Mouse (Mus musculus): ENCODE results near the gene Krtap4-1. TPM values are rescaled to one million over a fixed set of nuclear protein-coding genes. Genes with fewer than 3 reads are reported as not detected.
"Not testable (repeated sequence)": the region's sequence is repeated elsewhere in the genome, so short reads cannot be mapped to it uniquely, and the experiment has no call there.

Krtap4-1 gene
- polyA plus RNA-seq (2014; fragmentation: Nextera tagmentation; extraction: Ambion mirVana) = not detected in 2 replicates

GRCm38 (mm10) chr11:99628138-99628537 is at the start of gene Krtap4-1:
TSS of gene Krtap4-1 (minus strand) at chr11:99628238.
- H3K9me3 ChIP-seq (ENCODE audit: control insufficient read depth, low read length) = no peaks in the 10 kb centered on the region
- H3K4me1 ChIP-seq (replicated peaks; ENCODE audit: control insufficient read depth, insufficient read depth, low read length) = no peaks in the 10 kb centered on the region
- no peak within 1 kb of the TSS for H3K4me2 ChIP-seq
- H3K27ac ChIP-seq (ENCODE audit: low read depth, low read length) = no peak within 1 kb of the TSS
- no peak for ATAC-seq (replicated peaks; ENCODE audit: low FRiP score)
- 76% methylated on average over 4 of the region's 4 CpGs for WGBS
- no peaks in the 10 kb centered on the region for H3K36me3 ChIP-seq (ENCODE audit: control insufficient read depth, insufficient read depth, low read length)
- H3K27me3 ChIP-seq (replicated peaks; ENCODE audit: control insufficient read depth, insufficient read depth, low read length) = no peaks in the 10 kb centered on the region
- no peak for DNase-seq (ENCODE audit: low spot score)
- H3K4me3 ChIP-seq (ENCODE audit: low read depth, low read length) = no peak within 1 kb of the TSS
- H3K9ac ChIP-seq (ENCODE audit: low read depth, low read length) = no peak within 1 kb of the TSS

- Histone ChIP-seq H3K9me3 (ENCODE audit: control insufficient read depth, low read length) (no peaks in the 10 kb centered on the region), H3K27me3 (replicated peaks; ENCODE audit: control insufficient read depth, insufficient read depth, low read length) (no peaks in the 10 kb centered on the region)
- no peak for ATAC-seq (replicated peaks; ENCODE audit: low FRiP score)
These were observed 37.8 kb upstream of the Krtap4-1 start, which contains the start of gene Krtap4-6 for GRCm38 (mm10) chr11:99665860-99666259. TSS of gene Krtap4-6 (minus strand) at chr11:99665960.

GRCm38 (mm10) chr11:99662802-99663201 is 34.8 kb upstream of the Krtap4-1 start:
- H3K9me3 ChIP-seq (ENCODE audit: control insufficient read depth, low read length) = no peaks in the 10 kb centered on the region

More at GRCm38 (mm10) chr11:99665860-99666259, 37.8 kb upstream of the Krtap4-1 start, which contains the start of gene Krtap4-6:
- H3K4me2 ChIP-seq = no peak within 1 kb of the TSS
- H3K36me3 ChIP-seq (ENCODE audit: control insufficient read depth, insufficient read depth, low read length) = no peaks in the 10 kb centered on the region
- no peak within 1 kb of the TSS for H3K4me3 ChIP-seq (ENCODE audit: low read depth, low read length)
- H3K9ac ChIP-seq (ENCODE audit: low read depth, low read length) = no peak within 1 kb of the TSS
- no peaks in the 10 kb centered on the region for H3K4me1 ChIP-seq (replicated peaks; ENCODE audit: control insufficient read depth, insufficient read depth, low read length)
- DNase-seq (ENCODE audit: low spot score) = no peak
- H3K27ac ChIP-seq (ENCODE audit: low read depth, low read length) = no peak within 1 kb of the TSS

GRCm38 (mm10) chr11:99659256-99659655 is 31.2 kb upstream of the Krtap4-1 start:
- no peaks in the 10 kb centered on the region for H3K27me3 ChIP-seq (replicated peaks; ENCODE audit: control insufficient read depth, insufficient read depth, low read length)
- H3K4me3 ChIP-seq (ENCODE audit: low read depth, low read length) = no peak overlapping the region
- H3K9me3 ChIP-seq (ENCODE audit: control insufficient read depth, low read length) = no peaks in the 10 kb centered on the region
- no peak overlapping the region for H3K27ac ChIP-seq (ENCODE audit: low read depth, low read length)
- H3K4me1 ChIP-seq (replicated peaks; ENCODE audit: control insufficient read depth, insufficient read depth, low read length) = no peaks in the 10 kb centered on the region
- WGBS = 78% methylated on average over 4 of the region's 4 CpGs
- DNase-seq (ENCODE audit: low spot score) = no peak
- no peak overlapping the region for H3K9ac ChIP-seq (ENCODE audit: low read depth, low read length)
- no peaks in the 10 kb centered on the region for H3K36me3 ChIP-seq (ENCODE audit: control insufficient read depth, insufficient read depth, low read length)
- ATAC-seq (replicated peaks; ENCODE audit: low FRiP score) = no peak
- H3K4me2 ChIP-seq = no peak overlapping the region

More at GRCm38 (mm10) chr11:99662802-99663201, 34.8 kb upstream of the Krtap4-1 start:
- H3K4me1 ChIP-seq (replicated peaks; ENCODE audit: control insufficient read depth, insufficient read depth, low read length) = no peaks in the 10 kb centered on the region
- DNase-seq (ENCODE audit: low spot score) (no peak), ATAC-seq (replicated peaks; ENCODE audit: low FRiP score) (no peak)
- H3K4me3 ChIP-seq (ENCODE audit: low read depth, low read length) = no peak overlapping the region
- no peak overlapping the region for H3K4me2 ChIP-seq
- H3K36me3 ChIP-seq (ENCODE audit: control insufficient read depth, insufficient read depth, low read length) = no peaks in the 10 kb centered on the region
- H3K27ac ChIP-seq (ENCODE audit: low read depth, low read length) = no peak overlapping the region
- H3K9ac ChIP-seq (ENCODE audit: low read depth, low read length) = no peak overlapping the region
- H3K27me3 ChIP-seq (replicated peaks; ENCODE audit: control insufficient read depth, insufficient read depth, low read length) = no peaks in the 10 kb centered on the region
- WGBS = 85% methylated on average over 10 of the region's 10 CpGs

GRCm38 (mm10) chr11:99658467-99659010 is 30.5 kb upstream of the Krtap4-1 start, which contains the start of gene Gm11563:
TSS of gene Gm11563 (minus strand) at chr11:99658960.
- not testable (repeated sequence) for ATAC-seq (replicated peaks; ENCODE audit: low FRiP score)

GRCm38 (mm10) chr11:99657051-99657450 is 29.0 kb upstream of the Krtap4-1 start:
- ATAC-seq (replicated peaks; ENCODE audit: low FRiP score) = no peak
- no peak overlapping the region for H3K4me3 ChIP-seq (ENCODE audit: low read depth, low read length)
- no peaks in the 10 kb centered on the region for H3K9me3 ChIP-seq (ENCODE audit: control insufficient read depth, low read length)

More at GRCm38 (mm10) chr11:99658467-99659010, 30.5 kb upstream of the Krtap4-1 start, which contains the start of gene Gm11563:
- not testable (repeated sequence) for H3K4me3 ChIP-seq (ENCODE audit: low read depth, low read length); H3K9ac ChIP-seq (ENCODE audit: low read depth, low read length); H3K27ac ChIP-seq (ENCODE audit: low read depth, low read length); H3K9me3 ChIP-seq (ENCODE audit: control insufficient read depth, low read length); H3K4me2 ChIP-seq; H3K36me3 ChIP-seq (ENCODE audit: control insufficient read depth, insufficient read depth, low read length); H3K4me1 ChIP-seq (replicated peaks; ENCODE audit: control insufficient read depth, insufficient read depth, low read length); H3K27me3 ChIP-seq (replicated peaks; ENCODE audit: control insufficient read depth, insufficient read depth, low read length); DNase-seq (ENCODE audit: low spot score)
- WGBS = 56% methylated on average over 10 of the region's 10 CpGs

GRCm38 (mm10) chr11:99650136-99650535 is 22.1 kb upstream of the Krtap4-1 start, which contains the start of gene Gm11555:
TSS of gene Gm11555 (minus strand) at chr11:99650236.
- no peak for ATAC-seq (replicated peaks; ENCODE audit: low FRiP score)
- 62% methylated on average over 2 of the region's 2 CpGs for WGBS
- no peaks in the 10 kb centered on the region for H3K36me3 ChIP-seq (ENCODE audit: control insufficient read depth, insufficient read depth, low read length)

More at GRCm38 (mm10) chr11:99657051-99657450, 29.0 kb upstream of the Krtap4-1 start:
- H3K9ac ChIP-seq (ENCODE audit: low read depth, low read length) = no peak overlapping the region
- H3K36me3 ChIP-seq (ENCODE audit: control insufficient read depth, insufficient read depth, low read length) = no peaks in the 10 kb centered on the region
- DNase-seq (ENCODE audit: low spot score) = no peak
- no peaks in the 10 kb centered on the region for H3K4me1 ChIP-seq (replicated peaks; ENCODE audit: control insufficient read depth, insufficient read depth, low read length)
- H3K27me3 ChIP-seq (replicated peaks; ENCODE audit: control insufficient read depth, insufficient read depth, low read length) = no peaks in the 10 kb centered on the region
- H3K27ac ChIP-seq (ENCODE audit: low read depth, low read length) = no peak overlapping the region
- WGBS = 54% methylated on average over 5 of the region's 5 CpGs
- no peak overlapping the region for H3K4me2 ChIP-seq

GRCm38 (mm10) chr11:99646444-99646843 is 18.4 kb upstream of the Krtap4-1 start:
- Histone ChIP-seq H3K9ac (ENCODE audit: low read depth, low read length) (no peak overlapping the region), H3K27ac (ENCODE audit: low read depth, low read length) (no peak overlapping the region), H3K36me3 (ENCODE audit: control insufficient read depth, insufficient read depth, low read length) (no peaks in the 10 kb centered on the region), H3K4me3 (ENCODE audit: low read depth, low read length) (no peak overlapping the region), H3K27me3 (replicated peaks; ENCODE audit: control insufficient read depth, insufficient read depth, low read length) (no peaks in the 10 kb centered on the region), H3K4me2 (no peak overlapping the region), H3K9me3 (ENCODE audit: control insufficient read depth, low read length) (no peaks in the 10 kb centered on the region), H3K4me1 (replicated peaks; ENCODE audit: control insufficient read depth, insufficient read depth, low read length) (no peaks in the 10 kb centered on the region)
- WGBS = 83% methylated on average over 15 of the region's 15 CpGs
- ATAC-seq (replicated peaks; ENCODE audit: low FRiP score) = no peak
- DNase-seq (ENCODE audit: low spot score) = no peak

More at GRCm38 (mm10) chr11:99650136-99650535, 22.1 kb upstream of the Krtap4-1 start, which contains the start of gene Gm11555:
- Histone ChIP-seq H3K9me3 (ENCODE audit: control insufficient read depth, low read length) (no peaks in the 10 kb centered on the region), H3K4me2 (no peak within 1 kb of the TSS), H3K4me1 (replicated peaks; ENCODE audit: control insufficient read depth, insufficient read depth, low read length) (no peaks in the 10 kb centered on the region), H3K9ac (ENCODE audit: low read depth, low read length) (no peak within 1 kb of the TSS), H3K4me3 (ENCODE audit: low read depth, low read length) (no peak within 1 kb of the TSS), H3K27ac (ENCODE audit: low read depth, low read length) (no peak within 1 kb of the TSS), H3K27me3 (replicated peaks; ENCODE audit: control insufficient read depth, insufficient read depth, low read length) (no peaks in the 10 kb centered on the region)
- DNase-seq (ENCODE audit: low spot score) = no peak

GRCm38 (mm10) chr11:99644351-99644750 is 16.3 kb upstream of the Krtap4-1 start:
- DNase-seq (ENCODE audit: low spot score) = no peak
- Histone ChIP-seq H3K4me2 (no peak overlapping the region), H3K27ac (ENCODE audit: low read depth, low read length) (no peak overlapping the region), H3K36me3 (ENCODE audit: control insufficient read depth, insufficient read depth, low read length) (no peaks in the 10 kb centered on the region), H3K27me3 (replicated peaks; ENCODE audit: control insufficient read depth, insufficient read depth, low read length) (no peaks in the 10 kb centered on the region), H3K4me1 (replicated peaks; ENCODE audit: control insufficient read depth, insufficient read depth, low read length) (no peaks in the 10 kb centered on the region), H3K9me3 (ENCODE audit: control insufficient read depth, low read length) (no peaks in the 10 kb centered on the region), H3K9ac (ENCODE audit: low read depth, low read length) (no peak overlapping the region), H3K4me3 (ENCODE audit: low read depth, low read length) (no peak overlapping the region)
- ATAC-seq (replicated peaks; ENCODE audit: low FRiP score) = no peak
- WGBS = 64% methylated on average over 3 of the region's 3 CpGs
